Mouse (Mus musculus) cortical plate, adult 2 months (tissue): Measurements from ENCODE around the gene 4930432K21Rik. TPM values are rescaled to one million over a fixed set of nuclear protein-coding genes. Genes with fewer than 3 reads are reported as not detected.

Source experiments
- H3K27ac ChIP-seq: fragments of 200-500 bp; 2 replicates; pipeline ENCODE4 v1.5.1; 2012; ENCODE audit warnings: low read length, control low read depth, inconsistent platforms; ENCODE audit not compliant: insufficient read depth
- H3K4me1 ChIP-seq: fragments of 200-500 bp; 2 replicates; pipeline ENCODE4 v1.6.1; 2011; ENCODE audit warnings: low read length; ENCODE audit not compliant: control insufficient read depth, insufficient read depth
- H3K4me3 ChIP-seq: fragments of 200-500 bp; 2 replicates; pipeline ENCODE4 v1.5.1; 2011; ENCODE audit warnings: mild to moderate bottlenecking, low read length, control low read depth; ENCODE audit not compliant: insufficient read depth
- CTCF ChIP-seq: fragments of 200-500 bp; IDR thresholded peaks from 2 replicates; pipeline ENCODE4 v1.5.1; 2011; ENCODE audit warnings: mild to moderate bottlenecking, control low read depth, low read length; ENCODE audit not compliant: insufficient read depth; ENCODE audit errors: extremely low read depth
- POLR2A ChIP-seq: fragments of 200-500 bp; IDR thresholded peaks from 2 replicates; pipeline ENCODE4 v1.6.1; 2011; ENCODE audit warnings: mild to moderate bottlenecking, low read length, control low read depth; ENCODE audit not compliant: insufficient read depth; ENCODE audit errors: extremely low read depth
- polyA plus RNA-seq: library from polyadenylated mRNA; depleted of rRNA; stranded (reverse); fragments of >200 nt; gene quantifications from 2 replicates; pipeline ENCODE4 v1.2.3, GENCODE M21; 2012

4930432K21Rik gene
- polyA plus RNA-seq, 1 experiment: 3.0 TPM

DNA sequence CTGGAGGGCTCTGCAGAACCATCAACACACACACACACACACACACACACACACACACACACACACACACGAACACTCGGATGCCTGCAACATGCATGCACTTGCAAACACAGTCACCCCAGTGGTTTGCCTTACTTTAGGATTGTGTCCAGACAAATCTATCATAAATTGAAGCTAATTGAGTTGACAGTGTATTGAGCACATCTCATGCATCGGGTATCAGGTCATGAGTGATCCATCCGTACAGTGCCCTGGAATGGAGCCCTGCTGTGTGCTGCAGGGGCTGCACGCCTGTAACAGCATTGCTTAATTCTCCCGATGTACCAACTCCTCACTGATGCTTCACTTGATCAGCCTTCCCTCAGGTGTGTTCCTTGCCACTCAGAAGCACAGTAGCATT lies 32.2 kb upstream of the 4930432K21Rik start:
- no peak overlapping the region for H3K27ac ChIP-seq
- no peak overlapping the region for H3K4me3 ChIP-seq
- TF ChIP-seq CTCF: no peak
- no peak for TF ChIP-seq POLR2A
- no peaks in the 10 kb centered on the region for H3K4me1 ChIP-seq

DNA sequence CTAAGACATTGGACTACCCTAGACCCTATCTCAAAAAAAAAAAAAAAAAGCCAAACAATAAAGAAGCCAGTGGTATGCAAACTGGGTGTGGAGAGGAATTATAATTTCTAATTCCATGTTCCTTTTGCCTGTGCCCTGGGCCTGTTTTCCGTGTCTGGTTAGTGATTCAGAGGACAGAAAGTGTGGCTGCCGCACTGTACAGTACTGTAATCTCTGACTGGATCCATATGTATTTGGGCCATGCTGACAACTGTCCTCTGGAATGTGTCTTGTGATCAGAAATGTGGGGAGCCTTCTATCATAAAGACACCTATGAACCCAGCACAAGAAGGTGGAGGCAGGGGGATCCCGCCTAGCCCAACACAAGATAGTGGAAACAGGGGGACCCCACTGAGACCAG lies 25.7 kb upstream of the 4930432K21Rik start:
- TF ChIP-seq POLR2A (no peak), CTCF (no peak)
- no peak overlapping the region for H3K4me3 ChIP-seq
- H3K27ac ChIP-seq: no peak overlapping the region
- no peaks in the 10 kb centered on the region for H3K4me1 ChIP-seq

DNA sequence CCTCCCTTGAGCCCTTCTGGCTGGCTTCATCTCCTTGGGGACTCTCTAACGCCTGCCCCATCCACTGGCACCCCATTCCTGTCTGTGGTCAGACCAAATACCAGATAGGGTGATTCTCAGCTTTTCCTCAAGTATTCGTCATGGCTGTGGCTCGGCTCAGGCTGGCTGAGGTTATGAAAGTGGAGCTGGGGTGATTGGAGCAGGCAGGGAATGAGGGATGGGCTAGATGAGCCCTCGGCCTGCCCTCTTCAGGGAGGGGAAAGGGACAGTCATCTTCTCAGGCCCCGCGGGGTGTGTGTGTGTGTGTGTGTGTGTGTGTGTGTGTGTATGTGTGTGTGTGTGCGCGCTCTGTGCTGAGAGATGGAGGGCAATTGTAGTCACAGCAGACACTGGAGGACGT lies 22.2 kb upstream of the 4930432K21Rik start, which contains the start of gene Podnl1:
Podnl1 (plus strand) TSS at position 334 of the 400 bp plus-strand sequence.
- TF ChIP-seq POLR2A: no peak
- TF ChIP-seq CTCF: no peak
- Histone ChIP-seq H3K27ac (no peak within 1 kb of the TSS), H3K4me3 (no peak within 1 kb of the TSS), H3K4me1 (no peaks in the 10 kb centered on the region)

DNA sequence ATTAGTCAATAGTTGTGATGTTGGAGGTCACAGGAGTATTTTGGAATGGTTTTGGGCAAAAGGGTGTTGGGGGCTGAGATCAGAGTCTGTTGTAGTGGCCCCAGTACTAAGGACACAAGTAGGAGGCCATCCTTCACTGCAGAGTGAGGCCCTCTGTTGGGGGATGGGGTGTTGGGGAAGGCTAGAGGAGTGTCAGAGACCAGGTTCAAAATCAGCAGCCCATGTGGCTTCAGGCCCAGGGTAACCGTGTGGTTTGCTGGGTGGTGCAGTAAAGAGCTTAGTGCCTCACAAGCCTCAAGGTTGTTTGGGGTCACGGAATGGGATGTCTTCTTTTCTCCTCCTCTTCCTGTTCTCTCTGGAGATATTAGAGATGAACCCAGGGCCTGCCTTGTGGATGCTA lies 21.1 kb upstream of the 4930432K21Rik start:
- Histone ChIP-seq H3K27ac (no peak overlapping the region), H3K4me3 (no peak overlapping the region), H3K4me1 (no peaks in the 10 kb centered on the region)
- no peak for TF ChIP-seq CTCF
- no peak for TF ChIP-seq POLR2A

DNA sequence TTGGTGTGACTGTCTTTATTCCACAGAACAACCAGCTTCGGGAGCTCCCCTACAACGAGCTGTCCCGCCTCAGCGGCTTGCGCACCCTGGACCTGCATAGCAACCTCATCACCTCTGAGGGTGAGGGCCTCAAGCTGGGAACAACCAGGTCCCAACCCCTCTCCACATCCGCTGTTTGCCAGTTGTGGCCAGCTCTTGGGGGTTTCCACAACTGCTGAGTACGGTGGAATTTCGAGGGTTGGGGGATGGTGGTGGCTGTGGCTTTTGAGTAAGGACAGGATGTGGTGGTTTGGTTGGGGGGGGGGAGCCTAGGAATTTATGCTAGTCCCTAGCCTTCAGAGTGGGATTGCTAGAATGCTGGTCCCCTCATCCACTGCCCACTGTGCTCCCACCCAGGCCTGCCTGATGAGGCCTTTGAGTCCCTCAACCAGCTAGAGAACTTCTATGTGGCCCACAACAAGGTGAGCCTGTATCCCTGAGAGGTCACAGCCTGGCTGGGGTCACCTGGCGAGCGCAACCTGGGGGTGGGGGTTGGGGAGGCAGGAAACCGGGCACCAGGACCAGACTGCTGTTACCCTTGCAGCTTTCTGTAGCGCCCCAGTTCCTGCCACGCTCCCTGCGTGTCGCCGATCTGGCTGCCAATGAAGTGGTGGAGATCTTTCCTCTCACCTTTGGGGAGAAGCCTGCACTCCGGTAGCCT lies 20.5 kb upstream of the 4930432K21Rik start:
- Histone ChIP-seq H3K4me1 (no peaks in the 10 kb centered on the region), H3K4me3 (no peak overlapping the region), H3K27ac (no peak overlapping the region)
- TF ChIP-seq POLR2A (no peak), CTCF (no peak)

DNA sequence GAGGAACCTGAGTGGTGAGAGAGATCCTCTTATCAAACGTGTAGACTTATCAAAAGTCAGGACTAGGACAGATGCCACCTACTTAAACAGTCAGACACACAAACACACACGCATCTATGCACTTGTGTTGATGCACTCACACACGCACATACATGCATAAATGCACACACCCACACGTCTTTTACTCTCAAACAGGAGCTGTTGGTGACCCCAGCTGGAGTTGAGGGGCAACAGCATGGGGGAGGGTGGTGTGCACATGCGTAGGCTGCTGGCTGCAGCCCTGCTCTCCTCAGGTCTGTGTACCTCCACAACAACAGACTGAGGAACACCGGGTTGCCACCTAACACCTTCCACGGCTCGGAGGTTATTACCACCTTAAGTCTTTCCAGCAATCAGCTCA lies 19.5 kb upstream of the 4930432K21Rik start:
- Histone ChIP-seq H3K27ac (no peak overlapping the region), H3K4me3 (no peak overlapping the region), H3K4me1 (no peaks in the 10 kb centered on the region)
- TF ChIP-seq CTCF: no peak
- no peak for TF ChIP-seq POLR2A

DNA sequence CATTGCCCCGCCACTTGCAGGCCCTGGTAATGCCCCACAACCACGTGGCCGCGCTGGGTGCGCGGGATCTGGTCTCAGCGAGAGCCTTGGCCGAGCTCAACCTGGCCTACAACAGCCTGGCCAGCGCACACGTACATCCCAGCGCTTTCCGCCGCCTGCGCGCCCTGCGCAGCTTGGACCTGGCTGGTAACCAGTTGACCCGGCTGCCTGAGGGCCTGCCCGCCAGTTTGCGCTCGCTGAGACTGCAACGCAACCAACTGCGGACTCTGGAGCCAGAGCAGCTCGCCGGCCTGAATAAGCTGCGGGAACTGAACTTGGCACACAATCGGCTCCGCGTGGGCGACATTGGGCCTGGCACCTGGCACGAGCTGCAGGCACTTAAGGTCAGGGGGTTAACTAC lies 17.0 kb upstream of the 4930432K21Rik start:
- H3K27ac ChIP-seq: no peak overlapping the region
- H3K4me3 ChIP-seq: no peak overlapping the region
- H3K4me1 ChIP-seq: no peaks in the 10 kb centered on the region
- no peak for TF ChIP-seq CTCF
- TF ChIP-seq POLR2A: no peak

DNA sequence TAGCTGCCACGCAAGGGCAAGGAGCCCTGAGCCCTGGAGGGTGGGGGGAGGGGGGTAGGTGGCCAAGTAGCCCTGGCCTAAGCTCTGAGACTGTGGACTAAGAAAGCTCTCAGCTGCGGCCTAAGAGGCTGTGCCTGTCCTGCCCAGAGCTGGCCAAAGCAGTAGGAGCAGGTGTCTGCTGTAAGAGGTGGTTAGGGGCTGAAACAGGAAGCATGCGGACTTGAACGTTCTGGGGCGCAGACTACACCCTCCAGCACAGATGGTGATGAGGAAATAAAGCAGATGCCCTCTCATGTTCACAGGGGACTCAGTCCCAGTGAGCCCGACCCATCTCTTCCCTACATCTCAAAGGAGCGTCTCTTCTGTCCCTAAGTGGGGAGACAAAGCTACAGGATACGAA lies 15.6 kb upstream of the 4930432K21Rik start:
- H3K4me3 ChIP-seq: no peak overlapping the region
- TF ChIP-seq CTCF (no peak), POLR2A (no peak)
- H3K27ac ChIP-seq: no peak overlapping the region
- H3K4me1 ChIP-seq: no peaks in the 10 kb centered on the region

DNA sequence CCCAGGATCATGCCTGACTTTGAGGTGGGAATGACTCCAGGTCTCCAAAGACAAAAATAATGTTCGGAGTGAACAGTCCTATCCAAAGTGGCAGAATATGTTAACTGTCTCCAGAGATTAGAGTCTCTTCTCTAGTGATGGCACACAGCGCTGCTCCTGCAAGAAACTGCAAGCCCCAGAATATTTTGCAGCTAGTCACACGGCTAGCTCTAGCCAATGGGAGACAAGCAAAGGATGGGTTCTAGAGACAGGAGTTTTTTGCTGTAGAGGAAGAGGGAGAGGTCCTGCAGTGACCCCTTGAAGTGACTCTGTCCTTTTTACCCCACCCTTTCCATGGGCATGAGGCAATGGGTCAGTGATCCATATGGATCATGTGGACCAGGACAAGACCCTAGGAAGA lies 10.0 kb upstream of the 4930432K21Rik start:
- Histone ChIP-seq H3K4me3 (no peak overlapping the region), H3K27ac (no peak overlapping the region), H3K4me1 (no peaks in the 10 kb centered on the region)
- TF ChIP-seq CTCF (no peak), POLR2A (no peak)

DNA sequence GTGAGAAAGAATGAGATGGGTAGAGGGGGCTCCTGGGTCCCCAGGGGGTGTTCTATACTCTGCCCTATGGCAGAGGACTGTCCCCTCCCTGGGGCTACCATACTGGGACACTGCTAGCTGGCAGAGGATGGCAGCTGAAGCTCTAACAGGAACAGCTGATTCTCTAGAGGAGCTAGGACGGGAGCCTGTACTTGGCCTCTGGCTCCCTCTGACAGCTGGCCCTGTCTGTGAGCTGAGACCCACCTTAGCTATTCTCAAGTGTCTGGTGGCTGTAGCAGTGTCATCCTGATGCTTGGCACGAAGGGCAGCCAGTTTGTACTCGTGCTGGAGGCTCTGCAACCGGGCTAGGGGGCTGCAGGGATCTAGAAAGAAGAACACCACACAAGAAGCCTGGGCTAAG lies 7.0 kb upstream of the 4930432K21Rik start:
- Histone ChIP-seq H3K4me1 (no peaks in the 10 kb centered on the region), H3K27ac (no peak overlapping the region), H3K4me3 (no peak overlapping the region)
- no peak for TF ChIP-seq CTCF
- no peak for TF ChIP-seq POLR2A
